Mouse (Mus musculus) spleen, adult 2 months (tissue): ENCODE measurements around the gene Add3.

Experiments
- CTCF ChIP-seq: fragments of 200-500 bp; IDR thresholded peaks from 2 replicates; pipeline ENCODE4 v1.5.1; 2011; ENCODE audit warnings: mild to moderate bottlenecking, inconsistent platforms; ENCODE audit not compliant: insufficient read depth, insufficient read length, insufficient replicate concordance; ENCODE audit errors: extremely low read depth
- POLR2A ChIP-seq: fragments of 200-500 bp; IDR thresholded peaks from 2 replicates; pipeline ENCODE4 v1.6.1; 2011; ENCODE audit warnings: low read depth, low read length, inconsistent platforms

DNA sequence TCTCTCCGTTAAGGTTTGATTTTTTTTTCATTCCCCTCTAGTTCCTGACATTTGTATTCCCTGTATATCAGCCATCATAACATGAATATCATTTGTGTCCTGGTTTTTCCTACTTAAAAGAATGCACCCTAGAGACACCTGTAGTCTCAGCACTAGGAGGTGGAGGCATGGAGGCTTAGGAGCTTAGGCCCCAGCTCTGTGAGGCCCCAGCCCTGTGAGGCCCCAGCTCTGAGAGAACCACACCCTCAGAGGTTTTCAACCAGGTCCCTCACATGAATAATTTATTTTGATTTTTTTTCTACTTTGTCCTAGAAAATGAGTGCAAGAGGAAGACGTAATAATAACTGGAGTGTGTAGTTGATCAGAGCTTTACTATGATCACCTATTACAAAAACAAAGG lies 107.3 kb downstream of the Add3 start:
- TF ChIP-seq POLR2A (no peak), CTCF (no peak)
